Mouse (Mus musculus): ENCODE measurements at regions not wholly inside any gene's neighbourhood (a gene's known extent, or its start where the extent isn't known, plus 50 kb on each side); places are given as distances from the start of the nearest gene placed in this dataset.

GRCm38 (mm10) chr4:71808271-71808670 is 50.5 kb upstream of the Gm11232 start:
- DNase-seq: no peak

Data from kidney, adult 8-10 months (tissue).